Mouse (Mus musculus): ENCODE results near the gene Cbx5. TPM values are rescaled to one million over a fixed set of nuclear protein-coding genes. Genes with fewer than 3 reads are reported as not detected.
"Not testable (repeated sequence)": the region's sequence is repeated elsewhere in the genome, so short reads cannot be mapped to it uniquely, and the experiment has no call there.

Gene Cbx5
- polyA plus RNA-seq, 1 experiment from 2014 or later, result 188 TPM

DNA sequence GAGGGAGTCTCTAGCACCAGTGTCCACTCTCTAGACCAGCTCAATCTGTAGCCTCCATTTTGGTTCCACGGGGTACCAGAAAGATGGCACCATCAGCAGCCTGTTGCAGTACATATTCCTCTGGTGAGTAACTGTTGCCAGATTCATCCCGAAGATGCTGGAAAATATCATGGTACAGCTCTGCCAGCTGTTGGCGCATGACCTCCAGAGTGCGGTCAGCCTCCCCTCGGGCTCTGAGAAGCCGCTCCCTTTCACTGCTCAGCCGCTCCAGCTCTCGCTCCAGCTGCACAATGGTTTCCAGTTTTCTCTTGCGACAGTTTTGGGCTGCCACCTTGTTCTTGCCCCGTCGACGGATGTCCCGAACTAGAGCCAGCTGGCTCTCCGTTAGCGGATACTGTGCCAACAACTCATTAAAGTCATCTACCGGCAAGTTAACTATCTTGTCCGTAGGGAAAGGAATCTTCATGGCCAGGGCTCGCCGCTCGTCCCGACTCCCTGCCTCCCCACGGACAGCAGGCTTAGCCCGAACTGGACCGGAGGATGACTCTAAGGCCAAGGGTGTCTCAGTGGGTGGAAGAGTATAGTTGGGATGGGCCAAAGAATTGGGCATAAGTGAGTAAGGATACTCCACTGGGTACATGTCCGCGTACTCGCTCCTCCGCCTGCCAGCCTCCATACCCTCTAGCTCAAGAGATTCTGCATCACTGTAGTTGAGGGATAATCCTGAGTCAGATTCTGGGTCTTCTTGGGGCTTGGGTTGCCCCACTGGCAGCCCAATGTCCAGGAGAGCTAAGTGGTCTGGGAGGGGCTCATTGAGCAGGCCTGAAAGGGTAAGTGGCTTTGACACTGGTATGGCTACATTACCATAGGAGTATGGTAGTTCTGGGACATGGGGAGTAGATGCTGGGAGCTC lies 9.0 kb upstream of the Cbx5 start:
- no peak overlapping the region for H3K4me3 ChIP-seq
- H3K27me3 ChIP-seq, result peaks cover under 1% of the 10 kb centered on the region; the same call in 1 of the 2 replicates
- WGBS, result 86% methylated on average over 28 of the region's 28 CpGs
- peaks cover 10% of the 10 kb centered on the region for H3K4me1 ChIP-seq
- H3K27ac ChIP-seq, result 0 out of 2 replicates have a peak overlapping the region, but pooled peaks have one; percentile 4
- no peaks in the 10 kb centered on the region for H3K9me3 ChIP-seq (replicated peaks)
- H3K36me3 ChIP-seq, result peaks cover 49% of the 10 kb centered on the region
- ATAC-seq (ENCODE audit: low FRiP score), result peak; percentile 29; the same call in 1 of the 2 replicates
- no peak overlapping the region for H3K9ac ChIP-seq
- no peak overlapping the region for H3K4me2 ChIP-seq (replicated peaks)

DNA sequence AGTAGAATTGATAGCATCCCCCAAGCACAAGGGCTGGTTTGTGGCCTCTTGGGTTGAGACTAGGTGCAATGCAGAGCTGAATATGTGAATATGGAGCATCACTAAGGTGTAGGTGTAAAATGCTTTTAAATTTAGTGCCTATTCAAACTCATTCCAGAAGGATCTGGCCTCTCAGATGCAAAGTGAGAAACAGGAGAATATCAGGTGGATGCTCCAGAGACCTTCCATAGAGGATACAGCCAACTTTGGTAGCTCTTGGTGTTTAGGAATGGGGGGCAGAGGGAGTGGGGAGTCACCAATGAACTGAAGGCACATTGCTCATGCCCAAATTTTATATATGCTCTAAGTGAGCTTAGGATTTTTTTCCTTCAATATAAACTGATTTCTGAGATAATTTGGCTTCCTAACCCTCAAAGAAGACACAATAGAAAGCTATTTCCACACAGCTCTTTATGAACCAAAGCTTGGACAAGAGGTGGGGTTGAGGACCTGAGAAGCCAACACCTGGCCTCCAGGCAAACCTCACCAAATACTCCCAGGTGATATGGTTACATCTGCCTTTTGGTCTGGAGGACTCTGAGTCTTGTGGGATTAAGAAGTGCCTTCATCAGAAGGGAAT lies 8.3 kb upstream of the Cbx5 start:
- H3K4me3 ChIP-seq, result no peak overlapping the region
- no peaks in the 10 kb centered on the region for H3K27me3 ChIP-seq
- no peaks in the 10 kb centered on the region for H3K9me3 ChIP-seq (replicated peaks)
- H3K4me2 ChIP-seq (replicated peaks), result no peak overlapping the region
- ATAC-seq (ENCODE audit: low FRiP score), result no peak
- H3K4me1 ChIP-seq, result peaks cover 17% of the 10 kb centered on the region
- H3K27ac ChIP-seq, result no peak overlapping the region
- H3K9ac ChIP-seq, result no peak overlapping the region
- H3K36me3 ChIP-seq, result peaks cover 57% of the 10 kb centered on the region

GRCm38 (mm10) chr15:103247078-103247781 lies 7.6 kb upstream of the Cbx5 start:
- no peak overlapping the region for H3K9ac ChIP-seq
- H3K4me2 ChIP-seq (replicated peaks), result no peak overlapping the region
- H3K36me3 ChIP-seq, result peaks cover 63% of the 10 kb centered on the region
- 91% methylated on average over 9 of the region's 9 CpGs for WGBS
- H3K27me3 ChIP-seq, result no peaks in the 10 kb centered on the region
- ATAC-seq (ENCODE audit: low FRiP score), result no peak
- no peak overlapping the region for H3K27ac ChIP-seq
- H3K4me1 ChIP-seq, result peaks cover 23% of the 10 kb centered on the region
- no peak overlapping the region for H3K4me3 ChIP-seq
- no peaks in the 10 kb centered on the region for H3K9me3 ChIP-seq (replicated peaks)

DNA sequence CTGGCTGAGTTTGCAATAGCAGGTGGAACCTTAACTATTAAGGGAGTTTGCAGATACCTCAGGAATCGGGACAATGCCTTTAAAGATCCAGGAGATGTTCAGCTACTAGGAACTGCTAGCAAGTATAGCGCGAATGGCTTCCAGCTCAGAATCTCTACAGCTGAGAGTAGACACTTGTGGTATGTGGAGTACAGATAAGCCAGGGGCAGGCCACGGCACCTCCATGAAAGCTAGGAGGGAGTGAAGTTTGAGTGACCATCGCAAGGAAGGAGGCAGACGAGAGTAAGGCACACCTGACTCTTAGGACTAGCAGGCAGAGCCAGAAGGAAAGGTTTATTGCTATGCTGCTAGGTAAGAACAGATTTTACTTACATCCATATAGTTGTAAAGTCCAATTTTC lies 6.0 kb upstream of the Cbx5 start:
- Histone ChIP-seq H3K27me3 (no peaks in the 10 kb centered on the region), H3K27ac (no peak overlapping the region), H3K4me2 (replicated peaks) (no peak overlapping the region), H3K9me3 (replicated peaks) (no peaks in the 10 kb centered on the region), H3K4me1 (peaks cover 30% of the 10 kb centered on the region), H3K36me3 (peaks cover 74% of the 10 kb centered on the region), H3K4me3 (no peak overlapping the region), H3K9ac (no peak overlapping the region)
- 87% methylated on average over 6 of the region's 6 CpGs for WGBS
- no peak for ATAC-seq (ENCODE audit: low FRiP score)

DNA sequence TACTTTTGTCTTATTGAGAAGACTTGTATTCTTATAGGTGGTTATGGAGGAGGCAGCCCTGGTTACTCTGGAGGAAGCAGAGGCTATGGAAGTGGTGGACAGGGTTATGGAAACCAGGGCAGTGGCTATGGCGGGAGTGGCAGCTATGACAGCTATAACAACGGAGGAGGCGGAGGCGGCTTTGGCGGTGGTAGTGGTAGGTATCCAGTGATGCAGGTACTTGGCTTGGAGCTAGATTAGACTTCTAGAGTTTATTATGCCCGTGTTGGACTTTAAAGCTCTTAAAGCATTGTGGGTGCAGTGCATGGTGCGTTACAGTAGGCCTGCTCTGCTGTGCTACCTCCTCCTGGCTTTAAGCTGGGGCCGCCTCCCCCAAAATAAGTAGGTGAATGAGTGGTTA lies 3.3 kb upstream of the Cbx5 start:
- Histone ChIP-seq H3K27ac (no peak overlapping the region), H3K36me3 (peaks cover 58% of the 10 kb centered on the region), H3K4me1 (peaks cover 40% of the 10 kb centered on the region), H3K9ac (peak overlapping the region; percentile 78), H3K4me3 (peak overlapping the region; percentile 66), H3K27me3 (no peaks in the 10 kb centered on the region), H3K4me2 (replicated peaks) (peak overlapping the region; percentile 86), H3K9me3 (replicated peaks) (no peaks in the 10 kb centered on the region)
- WGBS, result 73% methylated on average over 8 of the region's 8 CpGs
- no peak for ATAC-seq (ENCODE audit: low FRiP score)

GRCm38 (mm10) chr15:103241071-103242018 lies 1.7 kb upstream of the Cbx5 start:
- Histone ChIP-seq H3K4me2 (replicated peaks) (peak overlapping the region; percentile 86), H3K36me3 (peaks cover 43% of the 10 kb centered on the region), H3K27ac (peak overlapping the region; percentile 89), H3K9ac (peak overlapping the region; percentile 78), H3K4me3 (peak overlapping the region; percentile 66), H3K4me1 (peaks cover 40% of the 10 kb centered on the region)
- H3K27me3 ChIP-seq; H3K9me3 ChIP-seq (replicated peaks); ATAC-seq (ENCODE audit: low FRiP score): not testable (repeated sequence)
- WGBS, result 17% methylated on average over 12 of the region's 12 CpGs

GRCm38 (mm10) chr15:103240160-103241028 lies 778 bp upstream of the Cbx5 start, which contains the start of gene Hnrnpa1:
TSS of gene Hnrnpa1 (plus strand) at chr15:103240432.
- under 1% methylated on average over 47 of the region's 47 CpGs for WGBS
- Histone ChIP-seq H3K9ac (peak within 1 kb of the TSS; percentile 78), H3K9me3 (replicated peaks) (no peaks in the 10 kb centered on the region), H3K4me3 (peak within 1 kb of the TSS; percentile 66), H3K36me3 (peaks cover 35% of the 10 kb centered on the region), H3K4me2 (replicated peaks) (peak within 1 kb of the TSS; percentile 86), H3K27me3 (no peaks in the 10 kb centered on the region), H3K4me1 (peaks cover 37% of the 10 kb centered on the region), H3K27ac (peak within 1 kb of the TSS; percentile 89)
- peak; percentile 92 for ATAC-seq (ENCODE audit: low FRiP score)

DNA sequence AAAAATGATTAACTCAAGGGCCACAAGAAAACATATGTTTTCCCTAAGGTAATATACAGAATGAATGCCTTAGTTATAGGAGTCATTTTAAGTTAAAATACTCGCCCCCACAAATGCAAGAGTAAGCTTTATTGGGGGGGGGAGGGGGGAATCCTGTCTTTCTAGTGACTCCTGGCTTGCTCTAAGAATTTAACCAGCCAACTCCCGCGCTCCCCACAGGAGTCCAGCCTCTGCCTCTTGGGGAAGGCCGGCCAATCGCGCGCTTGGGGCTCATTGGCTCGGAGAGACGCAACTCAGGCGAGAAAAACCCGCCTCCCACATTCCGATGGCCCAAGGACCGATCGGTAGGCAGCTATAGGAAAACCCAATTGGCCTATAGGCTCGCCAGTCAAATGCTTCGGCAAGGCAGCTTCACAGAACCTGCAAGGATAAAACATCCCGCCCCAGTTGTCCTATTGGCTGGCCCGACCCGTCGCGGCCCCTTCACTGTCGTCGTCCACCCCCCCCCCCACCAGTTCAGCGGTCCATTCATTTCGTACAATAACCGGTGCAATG lies 409 bp downstream of the Cbx5 start:
- Histone ChIP-seq H3K4me1 (peaks cover 35% of the 10 kb centered on the region), H3K9ac (peak overlapping the region; percentile 78), H3K9me3 (replicated peaks) (no peaks in the 10 kb centered on the region), H3K27me3 (no peaks in the 10 kb centered on the region), H3K27ac (peak overlapping the region; percentile 89), H3K4me3 (peak overlapping the region; percentile 66), H3K4me2 (replicated peaks) (peak overlapping the region; percentile 62), H3K36me3 (peaks cover 34% of the 10 kb centered on the region)
- peak; percentile 91 for ATAC-seq (ENCODE audit: low FRiP score)
- 0% methylated on average over 26 of the region's 26 CpGs for WGBS

- Histone ChIP-seq H3K27me3 (no peaks in the 10 kb centered on the region), H3K9ac (no peak overlapping the region), H3K27ac (no peak overlapping the region), H3K9me3 (replicated peaks) (no peaks in the 10 kb centered on the region), H3K36me3 (peaks cover 16% of the 10 kb centered on the region), H3K4me2 (replicated peaks) (no peak overlapping the region), H3K4me1 (peaks cover 18% of the 10 kb centered on the region), H3K4me3 (no peak overlapping the region)
- no peak for ATAC-seq (ENCODE audit: low FRiP score)
- 94% methylated on average over 7 of the region's 7 CpGs for WGBS
Observed at GRCm38 (mm10) chr15:103237295-103237694, 2.3 kb downstream of the Cbx5 start.

- Histone ChIP-seq H3K36me3 (peaks cover 4% of the 10 kb centered on the region; the same call in 1 of the 2 replicates), H3K4me1 (peaks cover 2% of the 10 kb centered on the region; the same call in 1 of the 2 replicates), H3K9ac (no peak overlapping the region), H3K4me3 (no peak overlapping the region), H3K4me2 (replicated peaks) (no peak overlapping the region), H3K27ac (no peak overlapping the region), H3K9me3 (replicated peaks) (no peaks in the 10 kb centered on the region), H3K27me3 (no peaks in the 10 kb centered on the region)
- WGBS, result 92% methylated on average over 2 of the region's 2 CpGs
- ATAC-seq (ENCODE audit: low FRiP score), result no peak
Observed at GRCm38 (mm10) chr15:103233119-103233518, 6.5 kb downstream of the Cbx5 start.

Measured in hindbrain, embryonic 12.5 days (tissue).